Mouse (Mus musculus) forebrain, embryonic 16.5 days (tissue): ENCODE measurements around the gene Folr2. TPM values are rescaled to one million over a fixed set of nuclear protein-coding genes. Genes with fewer than 3 reads are reported as not detected.

ENCODE experiments used
- ATAC-seq: fragments of 200-750 bp; cut with Nextera tagmentation; 2 replicates; pipeline ENCODE4 v1.8.0; 2017; ENCODE audit warnings: mild to moderate bottlenecking, moderate library complexity
- H3K27ac ChIP-seq: fragments of 300-500 bp; sonication (generic); 2 replicates; pipeline ENCODE4 v1.5.1; 2014; ENCODE audit warnings: low read length, control low read depth
- H3K27me3 ChIP-seq: fragments of 300-500 bp; sonication (generic); replicated peaks from 2 replicates; pipeline ENCODE4 v1.6.1; 2014; ENCODE audit warnings: low read length; ENCODE audit not compliant: control insufficient read depth, insufficient read depth
- H3K36me3 ChIP-seq: fragments of 300-500 bp; sonication (generic); 2 replicates; pipeline ENCODE4 v1.6.1; 2014; ENCODE audit not compliant: control insufficient read depth, insufficient read depth
- H3K4me1 ChIP-seq: fragments of 300-500 bp; sonication (generic); replicated peaks from 2 replicates; pipeline ENCODE4 v1.6.1; 2014; ENCODE audit warnings: low read length; ENCODE audit not compliant: control insufficient read depth, insufficient read depth
- H3K4me2 ChIP-seq: fragments of 300-500 bp; sonication (generic); 2 replicates; pipeline ENCODE4 v1.6.1; 2014; ENCODE audit warnings: mild to moderate bottlenecking, low read length, control low read depth
- H3K4me3 ChIP-seq: fragments of 300-500 bp; sonication (generic); replicated peaks from 2 replicates; pipeline ENCODE4 v1.5.1; 2014; ENCODE audit warnings: mild to moderate bottlenecking, low read length, control low read depth
- H3K9ac ChIP-seq: fragments of 300-500 bp; sonication (generic); replicated peaks from 2 replicates; pipeline ENCODE4 v1.6.1; 2014; ENCODE audit warnings: low read depth, low read length, control low read depth
- H3K9me3 ChIP-seq: fragments of 300-500 bp; sonication (generic); 2 replicates; pipeline ENCODE4 v1.6.1; 2016; ENCODE audit warnings: low read length; ENCODE audit not compliant: control insufficient read depth
- WGBS: fragments of 180-500 bp; shearing (Covaris S2); extraction: QIAGEN DNeasy Blood & Tissue Kit; methylation state at CpG from one replicate; pipeline ENCODE4 v1.1.7; 2014; 5-methylcytosine and 5-hydroxymethylcytosine counted together
- microRNA-seq: library from miRNA; unstranded; fragments of <30 nt; microRNA quantifications from one replicate; pipeline ENCODE4, GENCODE M21; 2017
- polyA plus RNA-seq: library from polyadenylated mRNA; unstranded; fragments of >200 nt; fragmentation: Nextera tagmentation; extraction: Ambion mirVana; gene quantifications from 2 replicates; pipeline ENCODE4 v1.2.1, GENCODE M21; 2015

The Folr2 gene
- polyA plus RNA-seq, 1 experiment from 2014 or later, result 0.94 TPM

GRCm38 (mm10) chr7:101821571-101822501, 35.2 kb downstream of the Folr2 start:
- H3K9ac ChIP-seq, result peak overlapping the region; percentile 33; the same call in 1 of the 2 replicates

DNA sequence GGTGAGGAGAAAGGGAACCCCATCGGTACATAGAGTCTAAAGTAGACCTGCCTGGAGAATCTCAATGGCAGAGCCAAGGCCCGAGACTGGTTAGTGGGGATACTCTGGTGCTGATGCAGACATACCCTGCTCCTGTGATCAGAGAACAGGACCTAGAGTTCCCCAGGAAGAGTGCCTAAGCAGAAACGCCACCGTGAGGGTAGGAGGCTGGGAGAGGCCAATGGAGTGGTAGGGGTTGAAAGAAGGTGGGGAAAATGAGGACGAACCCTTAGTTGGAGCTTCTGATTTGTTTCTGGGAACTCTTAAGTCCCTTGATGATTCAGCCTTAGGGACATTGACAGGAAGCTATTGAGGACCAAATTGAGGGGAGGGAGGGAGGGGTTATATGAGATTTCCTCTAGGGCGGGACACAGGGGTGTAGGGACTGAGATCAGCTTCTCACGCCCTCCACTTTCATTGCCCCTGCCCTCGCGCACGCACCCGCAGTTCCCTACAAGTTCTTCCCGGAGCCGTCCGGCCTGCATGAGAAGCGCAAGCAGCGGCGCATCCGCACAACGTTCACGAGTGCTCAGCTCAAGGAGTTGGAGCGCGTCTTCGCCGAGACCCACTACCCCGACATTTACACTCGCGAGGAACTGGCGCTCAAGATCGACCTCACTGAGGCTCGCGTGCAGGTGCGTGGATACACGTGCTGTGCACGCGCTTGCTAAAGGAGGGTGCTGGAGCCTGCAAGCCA, 36.5 kb downstream of the Folr2 start:
- no peak for ATAC-seq
- no peak overlapping the region for H3K27ac ChIP-seq
- 2% methylated on average over 35 of the region's 35 CpGs for WGBS
- H3K9ac ChIP-seq, result peak overlapping the region; percentile 38; the same call in 1 of the 2 replicates
- peak overlapping the region; percentile 35 for H3K4me3 ChIP-seq
- peaks cover 65% of the 10 kb centered on the region for H3K27me3 ChIP-seq
- peaks cover 24% of the 10 kb centered on the region for H3K4me1 ChIP-seq
- H3K9me3 ChIP-seq, result no peaks in the 10 kb centered on the region
- H3K4me2 ChIP-seq, result peak overlapping the region; percentile 67
- H3K36me3 ChIP-seq, result no peaks in the 10 kb centered on the region

More at GRCm38 (mm10) chr7:101821571-101822501, 35.2 kb downstream of the Folr2 start:
- peaks cover 59% of the 10 kb centered on the region for H3K27me3 ChIP-seq
- H3K4me3 ChIP-seq, result peak overlapping the region; percentile 43
- H3K9me3 ChIP-seq, result no peaks in the 10 kb centered on the region
- no peaks in the 10 kb centered on the region for H3K36me3 ChIP-seq
- peaks cover 24% of the 10 kb centered on the region for H3K4me1 ChIP-seq
- ATAC-seq, result peak; percentile 74
- WGBS, result under 1% methylated on average over 69 of the region's 71 CpGs
- no peak overlapping the region for H3K27ac ChIP-seq
- peak overlapping the region; percentile 67 for H3K4me2 ChIP-seq

GRCm38 (mm10) chr7:101817861-101818401, 39.1 kb downstream of the Folr2 start, which contains the start of gene Phox2a:
TSS of gene Phox2a (plus strand) at chr7:101818313.
- H3K9ac ChIP-seq, result no peak within 1 kb of the TSS
- under 1% methylated on average over 33 of the region's 45 CpGs for WGBS

More at GRCm38 (mm10) chr7:101817861-101818401, 39.1 kb downstream of the Folr2 start, which contains the start of gene Phox2a:
- Histone ChIP-seq H3K4me2 (peak within 1 kb of the TSS; percentile 47), H3K27ac (no peak within 1 kb of the TSS), H3K4me1 (peaks cover 24% of the 10 kb centered on the region), H3K4me3 (peak within 1 kb of the TSS; percentile 34), H3K27me3 (peaks cover 61% of the 10 kb centered on the region), H3K9me3 (no peaks in the 10 kb centered on the region; the same call in 1 of the 2 replicates), H3K36me3 (no peaks in the 10 kb centered on the region)
- ATAC-seq, result no peak

Small RNA genes lying within 50 kb of the gene (microRNA-seq; reads per million reads assigned to microRNA genes)
- gene Gm22655, result not detected

Other genes starting within 250 kb of the Folr2 start
- 42.0 and 51.9 TPM in 2 replicates for gene Clpb, start 193.6 kb downstream of the Folr2 start, polyA plus RNA-seq
- gene Phox2a, start 38.9 kb downstream of the Folr2 start, polyA plus RNA-seq, result not detected in 2 replicates
- gene Inppl1, start 19.0 kb downstream of the Folr2 start, polyA plus RNA-seq, result 20.0 and 20.5 TPM in 2 replicates
- gene Anapc15, start 6.5 kb upstream of the Folr2 start, polyA plus RNA-seq, result 68.6 and 72.3 TPM in 2 replicates
- 17.1 and 19.2 TPM in 2 replicates for gene Folr1, start 13.6 kb upstream of the Folr2 start, polyA plus RNA-seq
- 149 and 166 TPM in 2 replicates for gene Lamtor1, start 48.7 kb upstream of the Folr2 start, polyA plus RNA-seq
- 0.54 and 0.72 TPM in 2 replicates for gene Tomt, start 49.2 kb upstream of the Folr2 start, polyA plus RNA-seq
- 9.4 and 9.6 TPM in 2 replicates for gene Lrrc51, start 76.7 kb upstream of the Folr2 start, polyA plus RNA-seq
- 64.8 and 68.6 TPM in 2 replicates for gene Numa1, start 76.9 kb upstream of the Folr2 start, polyA plus RNA-seq
- gene Il18bp, start 161.5 kb upstream of the Folr2 start, polyA plus RNA-seq, result 3.5 and 5.0 TPM in 2 replicates
- gene Rnf121, start 208.3 kb upstream of the Folr2 start, polyA plus RNA-seq, result 36.3 TPM in 2 replicates
- gene Xndc1, start 208.3 kb upstream of the Folr2 start, polyA plus RNA-seq, result 34.8 and 41.2 TPM in 2 replicates
- 1.3 and 1.7 TPM in 2 replicates for gene Xntrpc, start 208.5 kb upstream of the Folr2 start, polyA plus RNA-seq
- gene Trpc2, start 225.9 kb upstream of the Folr2 start, polyA plus RNA-seq, result 0.24 TPM in 1 of 2 replicates, not detected in the other
- gene Art1, start 244.5 kb upstream of the Folr2 start, polyA plus RNA-seq, result 0.10 and 0.48 TPM in 2 replicates